Mouse (Mus musculus) lung, embryonic 14.5 days (tissue): ENCODE results near the gene Cnnm1. TPM values are rescaled to one million over a fixed set of nuclear protein-coding genes. Genes with fewer than 3 reads are reported as not detected.

Experiments used
- ATAC-seq: fragments of 200-750 bp; cut with Nextera tagmentation; 2 replicates; pipeline ENCODE4 v1.8.0; 2017; ENCODE audit warnings: mild to moderate bottlenecking, moderate TSS enrichment, moderate library complexity; ENCODE audit not compliant: insufficient read depth
- DNase-seq: peaks from one replicate; pipeline ENCODE4 v3.0.0-alpha.2; 2015
- H3K27ac ChIP-seq: fragments of 300-500 bp; sonication (generic); 2 replicates; pipeline ENCODE4 v1.5.1; 2014; ENCODE audit warnings: low read depth, mild to moderate bottlenecking, moderate library complexity
- H3K27me3 ChIP-seq: fragments of 300-500 bp; sonication (generic); 2 replicates; pipeline ENCODE4 v1.6.1; 2014; ENCODE audit warnings: low read length, control low read depth; ENCODE audit not compliant: insufficient read depth
- H3K36me3 ChIP-seq: fragments of 300-500 bp; sonication (generic); 2 replicates; pipeline ENCODE4 v1.6.1; 2014; ENCODE audit warnings: control low read depth; ENCODE audit not compliant: insufficient read depth
- H3K4me1 ChIP-seq: fragments of 300-500 bp; sonication (generic); 2 replicates; pipeline ENCODE4 v1.6.1; 2014; ENCODE audit warnings: antibody characterized with exemption, control low read depth; ENCODE audit not compliant: insufficient read depth
- H3K4me2 ChIP-seq: fragments of 300-500 bp; sonication (generic); 2 replicates; pipeline ENCODE4 v1.6.1; 2014; ENCODE audit warnings: mild to moderate bottlenecking
- H3K4me3 ChIP-seq: fragments of 300-500 bp; sonication (generic); 2 replicates; pipeline ENCODE4 v1.5.1; 2014; ENCODE audit warnings: low read depth, low read length
- H3K9ac ChIP-seq: fragments of 300-500 bp; sonication (generic); 2 replicates; pipeline ENCODE4 v1.6.1; 2014
- H3K9me3 ChIP-seq: fragments of 300-500 bp; sonication (generic); 2 replicates; pipeline ENCODE4 v1.6.1; 2016; ENCODE audit warnings: low read depth, low read length, control low read depth
- CTCF ChIP-seq: IDR thresholded peaks from 2 replicates; pipeline ENCODE4 v1.5.1; 2016; ENCODE audit warnings: antibody characterized with exemption, low read depth
- WGBS: fragments of 180-500 bp; shearing (Covaris S2); extraction: QIAGEN DNeasy Blood & Tissue Kit; methylation state at CpG from one replicate; pipeline ENCODE4 v1.1.7; 2014; 5-methylcytosine and 5-hydroxymethylcytosine counted together
- polyA plus RNA-seq: library from polyadenylated mRNA; unstranded; fragments of >200 nt; fragmentation: Nextera tagmentation; extraction: Ambion mirVana; gene quantifications from 2 replicates; pipeline ENCODE4 v1.2.1, GENCODE M21; 2014

The Cnnm1 gene
- polyA plus RNA-seq, 1 experiment from 2014 or later: 0.05 TPM

- Histone ChIP-seq H3K27ac (no peak overlapping the region), H3K4me2 (no peak overlapping the region), H3K9me3 (no peaks in the 10 kb centered on the region), H3K9ac (no peak overlapping the region), H3K36me3 (peaks cover 8% of the 10 kb centered on the region; the same call in 1 of the 2 replicates), H3K4me3 (no peak overlapping the region), H3K27me3 (no peaks in the 10 kb centered on the region), H3K4me1 (no peaks in the 10 kb centered on the region; the same call in 1 of the 2 replicates)
- ATAC-seq (no peak), DNase-seq (no peak)
- TF ChIP-seq CTCF: no peak
- WGBS: 67% methylated on average over 7 of the region's 7 CpGs
Observed at GRCm38 (mm10) chr19:43517808-43518207, 77.6 kb downstream of the Cnnm1 start.

- no peaks in the 10 kb centered on the region; the same call in 1 of the 2 replicates for H3K4me1 ChIP-seq
- no peak overlapping the region for H3K4me2 ChIP-seq
- H3K9ac ChIP-seq: no peak overlapping the region
- no peak overlapping the region for H3K27ac ChIP-seq
- TF ChIP-seq CTCF: no peak
- DNase-seq (no peak), ATAC-seq (no peak)
- WGBS: 77% methylated on average over 7 of the region's 7 CpGs
- H3K9me3 ChIP-seq: no peaks in the 10 kb centered on the region
- peaks cover 8% of the 10 kb centered on the region; the same call in 1 of the 2 replicates for H3K36me3 ChIP-seq
- H3K4me3 ChIP-seq: no peak overlapping the region
- H3K27me3 ChIP-seq: no peaks in the 10 kb centered on the region
Observed at GRCm38 (mm10) chr19:43518261-43518660, 78.0 kb downstream of the Cnnm1 start.

GRCm38 (mm10) chr19:43519226-43519625 is 79.0 kb downstream of the Cnnm1 start:
- no peaks in the 10 kb centered on the region for H3K27me3 ChIP-seq
- H3K36me3 ChIP-seq: peaks cover 6% of the 10 kb centered on the region; the same call in 1 of the 2 replicates
- 82% methylated on average over 10 of the region's 10 CpGs for WGBS
- H3K4me3 ChIP-seq: no peak overlapping the region
- DNase-seq: no peak
- no peak overlapping the region for H3K27ac ChIP-seq
- ATAC-seq: no peak
- peaks cover 5% of the 10 kb centered on the region; the same call in 1 of the 2 replicates for H3K4me1 ChIP-seq
- H3K9ac ChIP-seq: no peak overlapping the region
- no peak for TF ChIP-seq CTCF
- no peaks in the 10 kb centered on the region for H3K9me3 ChIP-seq
- H3K4me2 ChIP-seq: no peak overlapping the region

GRCm38 (mm10) chr19:43520402-43520801 is 80.2 kb downstream of the Cnnm1 start:
- no peaks in the 10 kb centered on the region for H3K36me3 ChIP-seq
- no peaks in the 10 kb centered on the region for H3K9me3 ChIP-seq
- no peak overlapping the region for H3K4me3 ChIP-seq
- no peaks in the 10 kb centered on the region for H3K27me3 ChIP-seq
- WGBS: 33% methylated on average over 9 of the region's 10 CpGs
- no peak overlapping the region for H3K4me2 ChIP-seq
- no peak for TF ChIP-seq CTCF
- no peak overlapping the region for H3K27ac ChIP-seq
- DNase-seq (no peak), ATAC-seq (no peak)
- H3K4me1 ChIP-seq: peaks cover 7% of the 10 kb centered on the region; the same call in 1 of the 2 replicates
- peak overlapping the region; percentile 9; the same call in 1 of the 2 replicates for H3K9ac ChIP-seq

GRCm38 (mm10) chr19:43521362-43521761 is 81.1 kb downstream of the Cnnm1 start:
- H3K4me3 ChIP-seq: no peak overlapping the region
- 42% methylated on average over 8 of the region's 8 CpGs for WGBS
- DNase-seq (no peak), ATAC-seq (no peak)
- peaks cover 7% of the 10 kb centered on the region; the same call in 1 of the 2 replicates for H3K4me1 ChIP-seq
- H3K9me3 ChIP-seq: no peaks in the 10 kb centered on the region
- TF ChIP-seq CTCF: no peak
- H3K36me3 ChIP-seq: no peaks in the 10 kb centered on the region
- H3K27me3 ChIP-seq: no peaks in the 10 kb centered on the region
- H3K9ac ChIP-seq: no peak overlapping the region; the same call in 1 of the 2 replicates
- no peak overlapping the region for H3K4me2 ChIP-seq
- no peak overlapping the region for H3K27ac ChIP-seq

GRCm38 (mm10) chr19:43521996-43522395 is 81.8 kb downstream of the Cnnm1 start:
- H3K4me1 ChIP-seq: 0 out of 2 replicates have a peak, but pooled peaks cover 7% of the 10 kb centered on the region
- no peak overlapping the region; the same call in 1 of the 2 replicates for H3K9ac ChIP-seq
- no peak overlapping the region for H3K27ac ChIP-seq
- H3K4me3 ChIP-seq: no peak overlapping the region
- no peak for TF ChIP-seq CTCF
- ATAC-seq (no peak), DNase-seq (no peak)
- H3K36me3 ChIP-seq: no peaks in the 10 kb centered on the region
- H3K4me2 ChIP-seq: no peak overlapping the region
- WGBS: 84% methylated on average over 9 of the region's 9 CpGs
- no peaks in the 10 kb centered on the region for H3K9me3 ChIP-seq
- H3K27me3 ChIP-seq: no peaks in the 10 kb centered on the region

GRCm38 (mm10) chr19:43523551-43523950 is 83.3 kb downstream of the Cnnm1 start:
- ATAC-seq: no peak
- peak overlapping the region; percentile 72 for H3K4me3 ChIP-seq
- H3K36me3 ChIP-seq: no peaks in the 10 kb centered on the region
- TF ChIP-seq CTCF: no peak
- H3K9ac ChIP-seq: peak overlapping the region; percentile 62
- H3K4me1 ChIP-seq: 0 out of 2 replicates have a peak, but pooled peaks cover 7% of the 10 kb centered on the region
- WGBS: 6% methylated on average over 12 of the region's 12 CpGs
- peak overlapping the region; percentile 84 for H3K4me2 ChIP-seq
- DNase-seq: peak; percentile 47
- H3K27ac ChIP-seq: no peak overlapping the region
- no peaks in the 10 kb centered on the region for H3K27me3 ChIP-seq
- no peaks in the 10 kb centered on the region for H3K9me3 ChIP-seq
